Mouse (Mus musculus): ENCODE data around the gene Tpm3.

Tpm3 gene

DNA sequence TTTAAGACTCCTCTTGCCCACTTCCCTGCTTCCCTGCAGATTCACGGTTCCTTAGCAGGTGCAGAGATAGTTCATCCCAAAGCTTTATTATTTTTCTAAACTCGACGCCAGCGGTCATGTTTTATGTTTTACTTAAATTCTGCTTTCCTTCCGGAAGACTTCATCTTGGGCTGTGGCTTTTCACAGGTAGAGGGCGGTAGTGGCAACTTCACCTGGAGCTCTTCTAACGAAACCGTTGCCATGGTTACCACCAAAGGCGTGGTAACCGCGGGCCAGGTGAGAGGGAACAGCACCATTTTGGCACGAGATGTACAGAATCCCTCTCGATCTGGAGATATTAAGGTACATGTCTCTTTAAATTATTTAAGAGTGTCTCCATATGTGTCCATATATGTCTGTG, 64.2 kb downstream of the Tpm3 start:
- DNase-seq (ENCODE audit: low spot score), result peak; percentile 30

GRCm38 (mm10) chr3:90137606-90138005, 65.2 kb downstream of the Tpm3 start:
- DNase-seq (ENCODE audit: low spot score), result no peak

- DNase-seq (ENCODE audit: low spot score), result no peak
Observed at GRCm38 (mm10) chr3:90139962-90140361, 67.5 kb downstream of the Tpm3 start.

DNA sequence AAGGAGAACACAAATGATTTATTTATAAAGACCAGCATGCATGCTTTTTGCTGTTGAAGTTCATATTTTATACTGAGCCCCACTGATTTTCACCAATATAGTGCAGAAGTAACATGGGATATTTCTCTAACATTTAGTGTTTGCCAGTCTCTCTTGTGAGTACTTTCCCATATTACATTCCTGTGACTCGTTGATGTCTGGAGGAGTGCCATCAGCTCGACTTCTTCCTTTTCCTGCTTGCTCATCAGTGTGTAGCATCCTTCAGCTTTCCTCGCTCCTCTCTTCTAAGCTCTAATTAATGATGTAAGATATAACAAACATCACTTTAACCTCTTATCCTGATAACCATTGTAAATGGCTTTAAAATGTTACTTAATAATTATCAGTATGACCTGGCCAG, 73.0 kb downstream of the Tpm3 start:
- no peak for DNase-seq (ENCODE audit: low spot score)

DNA sequence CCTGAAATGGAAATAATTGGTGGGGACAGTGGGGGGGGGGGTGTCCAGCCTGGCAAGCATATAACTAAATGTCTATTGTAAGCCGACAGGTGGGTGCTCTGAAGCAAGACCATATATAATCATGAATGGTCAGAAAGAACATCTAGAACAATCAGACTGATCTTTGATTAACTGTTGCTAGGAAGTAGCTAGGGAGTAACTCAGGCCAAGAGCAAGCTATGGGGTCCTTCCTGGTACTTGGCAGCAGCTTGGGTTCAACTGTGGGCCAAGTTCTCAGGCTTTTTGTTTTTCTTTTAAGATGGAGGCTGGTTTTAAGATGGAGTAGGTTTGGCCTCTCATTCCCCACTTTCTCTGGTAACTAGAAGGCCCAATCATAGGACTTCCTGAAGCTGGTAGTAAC, 74.2 kb downstream of the Tpm3 start:
- DNase-seq (ENCODE audit: low spot score), result no peak
